Mouse (Mus musculus) thymus, postnatal 25 days (tissue): ENCODE results near the gene Adam1a.
A peak's percentile ranks its signal among the peaks of the same experiment; 100 is the strongest.

ENCODE experiments used
- DNase-seq: peaks from one replicate; pipeline ENCODE4 v3.0.0; 2022

Adam1a gene

GRCm38 (mm10) chr5:121477680-121478079, 67.6 kb downstream of the Adam1a start:
- DNase-seq, result peak; percentile 18

DNA sequence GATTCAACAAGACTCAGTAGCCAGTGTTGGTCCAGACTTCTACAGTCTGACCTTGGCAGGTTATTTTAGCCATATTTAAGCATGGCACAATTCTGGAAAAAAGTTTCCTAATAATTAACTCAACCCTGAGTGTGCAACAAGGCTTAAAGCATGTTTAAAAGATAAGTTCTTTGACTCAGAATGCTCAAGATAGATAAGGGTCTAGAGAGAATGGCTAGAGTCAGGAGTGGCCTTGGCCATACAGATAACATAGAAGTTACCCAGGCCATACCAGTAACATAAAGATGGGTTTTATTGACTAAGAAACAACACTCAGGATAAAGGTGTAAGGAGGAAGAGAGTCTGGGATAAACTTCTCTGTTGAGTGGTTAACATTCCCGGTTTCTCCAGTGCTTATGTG, 69.2 kb downstream of the Adam1a start:
- DNase-seq, result no peak

DNA sequence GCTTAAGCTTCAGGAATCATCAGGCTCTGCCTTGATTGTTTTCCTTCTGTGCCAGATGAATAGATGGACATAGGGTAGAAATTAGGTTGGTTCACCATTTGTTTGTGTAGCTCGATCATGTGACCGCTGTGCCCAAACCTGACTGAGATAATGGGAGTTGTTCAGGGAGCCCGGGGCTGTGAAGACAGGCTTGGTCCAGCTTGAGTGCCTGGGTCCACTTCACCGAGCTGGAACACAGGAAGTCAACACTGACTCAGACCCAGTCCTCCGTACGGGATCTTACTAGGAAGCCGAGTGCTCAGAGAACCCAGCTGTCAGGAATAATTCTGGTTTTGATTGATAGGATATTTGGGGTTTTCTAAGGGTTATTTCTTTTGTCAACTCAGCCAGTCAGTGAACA, 70.7 kb downstream of the Adam1a start:
- no peak for DNase-seq

DNA sequence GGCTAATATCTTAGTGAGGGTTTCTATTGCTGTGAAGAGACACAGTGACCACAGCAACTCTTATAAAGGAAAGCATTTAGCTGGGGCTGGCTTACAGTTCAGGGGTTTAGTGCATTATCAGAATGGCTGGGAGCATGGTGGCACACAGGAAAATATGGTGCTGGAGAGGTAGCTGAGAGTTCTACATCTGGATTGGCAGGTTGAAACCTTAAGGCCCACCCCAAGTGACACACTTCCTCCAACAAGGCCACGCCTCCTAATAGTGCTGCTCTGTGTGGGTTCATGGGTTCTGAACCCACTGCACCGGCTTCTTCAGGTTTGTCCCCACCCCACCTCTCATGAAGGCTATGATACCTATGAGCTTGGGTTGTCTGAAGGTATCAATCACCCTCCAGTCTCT, 72.9 kb downstream of the Adam1a start:
- DNase-seq, result no peak

DNA sequence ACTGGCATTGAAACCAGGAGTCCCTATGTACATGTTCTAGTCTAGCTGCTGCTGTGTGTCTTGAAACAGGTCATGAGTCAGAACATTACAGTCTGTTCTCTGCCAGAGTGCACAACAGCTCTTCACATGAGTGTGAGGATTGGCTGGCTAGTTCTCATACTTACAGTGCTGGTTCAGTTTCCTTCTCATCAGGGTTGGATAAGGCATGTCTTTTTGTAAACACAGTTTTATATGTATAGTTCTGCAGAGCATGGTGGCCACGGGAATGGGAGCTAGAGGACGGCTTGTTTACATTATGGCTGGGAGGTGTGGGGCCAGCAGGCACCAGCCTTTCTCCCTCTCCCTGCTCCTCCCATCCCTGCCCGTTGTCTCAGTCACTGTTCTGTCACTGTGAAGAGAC, 75.7 kb downstream of the Adam1a start:
- DNase-seq, result no peak
